Mouse (Mus musculus): Measurements from ENCODE around the gene Git2.

DNA sequence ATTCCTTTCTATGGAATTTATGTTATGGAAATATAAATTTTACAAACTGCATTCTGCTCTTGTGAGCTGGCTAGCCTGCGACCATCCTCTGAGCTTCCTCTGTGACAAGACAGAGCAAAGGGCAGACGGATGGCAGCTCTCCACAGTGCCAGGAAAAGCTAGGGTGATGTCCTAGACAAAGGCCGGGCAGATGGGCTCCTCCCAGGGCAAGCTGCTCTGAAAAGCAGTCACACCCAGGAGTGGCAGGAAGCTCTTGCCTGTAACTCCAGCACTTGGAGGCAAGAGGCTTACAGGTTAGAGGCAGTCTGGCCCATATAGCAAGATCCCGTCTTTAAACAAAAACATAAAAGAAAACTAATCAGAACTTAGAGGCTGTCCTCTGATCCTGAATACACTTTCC, 19.3 kb upstream of the Git2 start:
- TF ChIP-seq ELF1 (IDR thresholded peaks at IDR 0.05; ENCODE audit: low read depth, low read length) (no peak), UBTF (IDR thresholded peaks at IDR 0.05; ENCODE audit: borderline replicate concordance, insufficient read depth, low read depth, low read length) (no peak)
